Mouse (Mus musculus) kidney, postnatal 0 days (tissue): ENCODE data around the gene Gm45837. TPM values are rescaled to one million over a fixed set of nuclear protein-coding genes. Genes with fewer than 3 reads are reported as not detected.

Experiments used
- ATAC-seq: fragments of 200-750 bp; cut with Nextera tagmentation; replicated peaks from 2 replicates; pipeline ENCODE4 v1.8.0; 2017; ENCODE audit warnings: low read depth, moderate number of reproducible peaks, moderate TSS enrichment, moderate library complexity; ENCODE audit not compliant: low FRiP score
- DNase-seq: peaks from one replicate; pipeline ENCODE4 v3.0.0-alpha.2; 2016; ENCODE audit warnings: low spot score
- H3K27ac ChIP-seq: fragments of 300-500 bp; sonication (generic); 2 replicates; pipeline ENCODE4 v1.5.1; 2014; ENCODE audit warnings: mild to moderate bottlenecking
- H3K27me3 ChIP-seq: fragments of 300-500 bp; sonication (generic); 2 replicates; pipeline ENCODE4 v1.6.1; 2014; ENCODE audit warnings: low read length, mixed read lengths; ENCODE audit not compliant: insufficient read depth
- H3K36me3 ChIP-seq: fragments of 300-500 bp; sonication (generic); 2 replicates; pipeline ENCODE4 v1.6.1; 2014; ENCODE audit warnings: low read length, mixed read lengths; ENCODE audit not compliant: insufficient read depth
- H3K4me1 ChIP-seq: fragments of 300-500 bp; sonication (generic); replicated peaks from 2 replicates; pipeline ENCODE4 v1.6.1; 2014; ENCODE audit warnings: antibody characterized with exemption, low read length, mixed read lengths; ENCODE audit not compliant: insufficient read depth
- H3K4me2 ChIP-seq: fragments of 300-500 bp; sonication (generic); 2 replicates; pipeline ENCODE4 v1.6.1; 2014; ENCODE audit warnings: mild to moderate bottlenecking, low read length, moderate library complexity, mixed read lengths
- H3K4me3 ChIP-seq: fragments of 300-500 bp; sonication (generic); replicated peaks from 2 replicates; pipeline ENCODE4 v1.5.1; 2014; ENCODE audit warnings: low read depth, low read length
- H3K9ac ChIP-seq: fragments of 300-500 bp; sonication (generic); 2 replicates; pipeline ENCODE4 v1.6.1; 2014; ENCODE audit warnings: low read depth, low read length
- H3K9me3 ChIP-seq: fragments of 300-500 bp; sonication (generic); replicated peaks from 2 replicates; pipeline ENCODE4 v1.6.1; 2016; ENCODE audit warnings: low read length, inconsistent platforms, mixed read lengths
- CTCF ChIP-seq: IDR thresholded peaks from 2 replicates; pipeline ENCODE4 v1.5.1; 2016; ENCODE audit warnings: antibody characterized with exemption, low read depth, mild to moderate bottlenecking, moderate library complexity
- WGBS: fragments of 180-500 bp; shearing (Covaris S2); extraction: QIAGEN DNeasy Blood & Tissue Kit; methylation state at CpG from one replicate; pipeline ENCODE4 v1.1.7; 2014; 5-methylcytosine and 5-hydroxymethylcytosine counted together
- polyA plus RNA-seq: library from polyadenylated mRNA; unstranded; fragments of >200 nt; fragmentation: Nextera tagmentation; extraction: Ambion mirVana; gene quantifications from 2 replicates; pipeline ENCODE4 v1.2.1, GENCODE M21; 2015

Gm45837 gene
- polyA plus RNA-seq, 1 experiment from 2014 or later = 4.5 TPM

DNA sequence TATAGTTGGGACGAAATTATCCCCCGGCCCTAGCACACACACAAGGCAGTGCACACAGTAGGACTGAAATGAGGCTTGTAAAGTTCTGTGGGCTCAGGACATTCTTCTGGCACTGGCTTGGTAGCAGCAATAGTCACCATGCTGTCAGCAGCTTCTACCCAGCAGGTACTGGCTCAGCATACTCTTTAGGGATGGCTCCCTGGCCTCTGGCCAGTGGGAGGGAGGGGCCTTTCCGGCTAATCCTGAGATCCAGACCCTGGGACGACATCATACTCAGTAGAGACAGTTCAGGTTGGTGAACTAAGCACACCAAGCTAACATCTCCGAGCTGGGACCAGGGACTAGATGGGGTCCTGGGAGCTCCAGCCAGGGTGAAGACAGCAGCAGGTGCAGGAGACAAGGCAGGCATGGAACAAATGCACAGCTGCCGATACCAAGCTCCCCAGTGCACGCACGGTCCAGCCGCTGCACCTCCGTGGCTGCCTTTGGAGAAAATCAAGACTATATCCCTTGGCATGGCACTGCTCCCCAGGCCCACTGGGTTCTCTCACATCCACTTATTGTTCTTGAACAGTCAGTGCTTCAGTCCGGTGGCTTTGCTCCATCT lies 53.1 kb downstream of the Gm45837 start:
- Histone ChIP-seq H3K4me3 (no peak overlapping the region), H3K27ac (0 out of 2 replicates have a peak overlapping the region, but pooled peaks have one; percentile 42), H3K9me3 (no peaks in the 10 kb centered on the region), H3K4me1 (peaks cover 21% of the 10 kb centered on the region), H3K9ac (no peak overlapping the region), H3K4me2 (no peak overlapping the region), H3K27me3 (no peaks in the 10 kb centered on the region), H3K36me3 (no peaks in the 10 kb centered on the region)
- TF ChIP-seq CTCF = no peak
- ATAC-seq = no peak
- WGBS = 59% methylated on average over 11 of the region's 11 CpGs
- DNase-seq = no peak

GRCm38 (mm10) chr7:101464927-101465326 lies 54.2 kb downstream of the Gm45837 start:
- no peak overlapping the region for H3K4me3 ChIP-seq
- 43% methylated on average over 4 of the region's 4 CpGs for WGBS
- DNase-seq = no peak
- no peak for ATAC-seq
- H3K9ac ChIP-seq = no peak overlapping the region
- no peak for TF ChIP-seq CTCF
- H3K27ac ChIP-seq = peak overlapping the region; percentile 81; the same call in 1 of the 2 replicates
- H3K4me2 ChIP-seq = no peak overlapping the region
- peaks cover 21% of the 10 kb centered on the region for H3K4me1 ChIP-seq
- H3K36me3 ChIP-seq = no peaks in the 10 kb centered on the region
- no peaks in the 10 kb centered on the region for H3K27me3 ChIP-seq
- H3K9me3 ChIP-seq = no peaks in the 10 kb centered on the region

DNA sequence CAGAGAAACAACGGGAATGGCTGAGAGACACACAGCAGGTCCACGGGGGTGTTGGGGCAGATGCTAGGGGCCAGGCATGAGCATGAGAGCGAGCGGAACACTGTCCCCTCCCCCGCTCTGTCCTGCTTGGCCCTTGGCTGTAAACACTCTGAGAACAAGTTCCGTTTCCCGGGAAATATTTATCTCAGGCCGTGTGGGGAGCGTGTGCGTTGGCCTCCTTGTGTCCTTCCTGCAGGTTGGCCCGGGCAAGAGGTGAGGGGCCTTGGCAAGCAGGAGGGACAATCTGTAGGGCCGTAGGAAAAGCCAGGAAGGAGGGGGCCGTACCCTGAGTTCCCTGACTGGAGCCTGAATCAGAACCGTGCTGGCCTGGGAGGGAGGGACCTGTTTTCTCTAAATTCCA lies 54.7 kb downstream of the Gm45837 start:
- Histone ChIP-seq H3K27ac (peak overlapping the region; percentile 81; the same call in 1 of the 2 replicates), H3K4me1 (peaks cover 21% of the 10 kb centered on the region)
- peak; percentile 85 for DNase-seq

GRCm38 (mm10) chr7:101465850-101466580 lies 55.3 kb downstream of the Gm45837 start:
- Histone ChIP-seq H3K9me3 (no peaks in the 10 kb centered on the region), H3K27ac (peak overlapping the region; percentile 81), H3K4me2 (no peak overlapping the region), H3K9ac (no peak overlapping the region), H3K4me1 (peaks cover 21% of the 10 kb centered on the region), H3K36me3 (no peaks in the 10 kb centered on the region), H3K27me3 (no peaks in the 10 kb centered on the region), H3K4me3 (no peak overlapping the region)
- no peak for TF ChIP-seq CTCF
- 75% methylated on average over 8 of the region's 8 CpGs for WGBS
- ATAC-seq (no peak; the same call in 1 of the 2 replicates), DNase-seq (peak; percentile 47)

More for the DNA sequence above, 54.7 kb downstream of the Gm45837 start:
- no peak for TF ChIP-seq CTCF
- 14% methylated on average over 14 of the region's 14 CpGs for WGBS
- H3K9me3 ChIP-seq = no peaks in the 10 kb centered on the region
- H3K4me2 ChIP-seq = no peak overlapping the region
- ATAC-seq = peak; percentile 31; the same call in 1 of the 2 replicates
- no peak overlapping the region for H3K4me3 ChIP-seq
- no peaks in the 10 kb centered on the region for H3K36me3 ChIP-seq
- no peak overlapping the region for H3K9ac ChIP-seq
- H3K27me3 ChIP-seq = no peaks in the 10 kb centered on the region

DNA sequence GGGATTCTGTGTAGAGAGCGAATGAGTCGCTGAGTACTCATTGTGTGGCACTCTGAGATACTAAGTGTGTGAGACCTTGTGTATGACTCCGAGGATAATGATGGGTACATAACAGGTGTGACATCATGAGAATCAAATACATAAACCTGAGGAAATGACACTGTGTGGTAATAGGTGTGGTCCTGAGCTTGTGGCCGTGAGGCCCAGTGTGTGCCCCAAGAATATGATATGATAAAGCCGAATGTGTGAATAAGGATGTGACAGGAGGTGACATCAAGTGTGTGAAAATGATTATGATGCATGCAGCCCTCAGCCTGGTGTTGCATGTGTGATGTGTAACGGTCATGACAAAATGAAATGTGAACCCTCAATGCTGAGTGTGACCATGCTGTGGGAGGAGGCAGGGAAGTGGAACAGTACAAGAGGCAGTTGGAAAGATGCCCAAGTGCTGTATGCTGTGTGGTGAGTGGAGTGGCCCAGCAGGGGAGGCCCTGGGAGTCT lies 55.9 kb downstream of the Gm45837 start:
- Histone ChIP-seq H3K4me3 (no peak overlapping the region), H3K4me2 (no peak overlapping the region), H3K9me3 (no peaks in the 10 kb centered on the region), H3K4me1 (peaks cover 21% of the 10 kb centered on the region; the same call in 1 of the 2 replicates), H3K36me3 (no peaks in the 10 kb centered on the region), H3K9ac (no peak overlapping the region), H3K27ac (peak overlapping the region; percentile 81; the same call in 1 of the 2 replicates), H3K27me3 (no peaks in the 10 kb centered on the region)
- ATAC-seq (no peak), DNase-seq (peak; percentile 72)
- no peak; the same call in 1 of the 2 replicates for TF ChIP-seq CTCF
- WGBS = 65% methylated on average over 6 of the region's 6 CpGs

- TF ChIP-seq CTCF = no peak
- no peak for ATAC-seq
- Histone ChIP-seq H3K27me3 (no peaks in the 10 kb centered on the region), H3K4me1 (no peaks in the 10 kb centered on the region), H3K9ac (no peak overlapping the region), H3K4me3 (no peak overlapping the region), H3K4me2 (no peak overlapping the region), H3K36me3 (no peaks in the 10 kb centered on the region), H3K27ac (no peak overlapping the region), H3K9me3 (no peaks in the 10 kb centered on the region)
- 90% methylated on average over 2 of the region's 2 CpGs for WGBS
- no peak for DNase-seq
These were observed 60.7 kb downstream of the Gm45837 start for GRCm38 (mm10) chr7:101471423-101471822.
